Mouse (Mus musculus) CH12.LX (cell line): Measurements from ENCODE around the gene Tmem259. TPM values are rescaled to one million over a fixed set of nuclear protein-coding genes. Genes with fewer than 3 reads are reported as not detected.

Experiments used
- DNase-seq: peaks from one replicate; pipeline ENCODE4 v3.0.0-alpha.2; 2013; ENCODE audit errors: extremely low read depth
- H3K27ac ChIP-seq: 2 replicates; pipeline ENCODE4 v1.5.1; 2012; ENCODE audit warnings: low read depth, mild to moderate bottlenecking, control low read depth, moderate library complexity; ENCODE audit not compliant: insufficient read depth
- H3K27me3 ChIP-seq: replicated peaks from 2 replicates; pipeline ENCODE3; 2012; ENCODE audit warnings: inconsistent platforms
- H3K36me3 ChIP-seq, 2 experiments: replicated peaks in 1 of 2; 2 replicates each; pipeline versions ENCODE3 to v1.6.1; 2012; ENCODE audit warnings: inconsistent platforms in 1 of 2, low read length in 1 of 2, mild to moderate bottlenecking in 1 of 2, mixed read lengths in 1 of 2, moderate library complexity in 1 of 2; ENCODE audit not compliant: control insufficient read depth in 1 of 2, insufficient read depth in 1 of 2
- H3K4me1 ChIP-seq, 2 experiments: 2 replicates each; pipeline ENCODE4 v1.6.1; 2012; ENCODE audit warnings: inconsistent platforms in 1 of 2, moderate library complexity in 1 of 2; ENCODE audit not compliant: insufficient read depth in 2 of 2, control insufficient read depth in 1 of 2
- H3K4me2 ChIP-seq: 2 replicates; pipeline ENCODE4 v1.6.1; 2012; ENCODE audit warnings: low read depth, mild to moderate bottlenecking, control low read depth; ENCODE audit not compliant: poor library complexity, insufficient read depth, severe bottlenecking
- H3K4me3 ChIP-seq, 3 experiments: fragments of 150-350 bp in 1 of 3; sonication (generic) in 1 of 3; replicated peaks in 1 of 3; 2 replicates each; pipeline versions ENCODE3 to v1.5.1; 2011 to 2012; ENCODE audit warnings: low read depth in 2 of 3, low read length in 2 of 3, mild to moderate bottlenecking in 2 of 3, moderate library complexity in 2 of 3, control low read depth in 1 of 3, improper control_type of control experiment in 1 of 3, inconsistent platforms in 1 of 3, mixed read lengths in 1 of 3; ENCODE audit not compliant: poor library complexity in 1 of 3
- H3K79me2 ChIP-seq: replicated peaks from 2 replicates; pipeline ENCODE4 v1.6.1; 2012; ENCODE audit warnings: mild to moderate bottlenecking, moderate library complexity; ENCODE audit not compliant: control insufficient read depth, poor library complexity, insufficient read depth, severe bottlenecking; ENCODE audit errors: extremely low read depth
- H3K9ac ChIP-seq: 2 replicates; pipeline ENCODE4 v1.6.1; 2012; ENCODE audit warnings: low read depth, mild to moderate bottlenecking, control low read depth, moderate library complexity; ENCODE audit not compliant: insufficient read depth
- H3K9me3 ChIP-seq: replicated peaks from 2 replicates; pipeline ENCODE3; 2012; ENCODE audit warnings: low read length, inconsistent platforms, mixed read lengths
- BHLHE40 ChIP-seq: IDR thresholded peaks from 2 replicates; pipeline ENCODE4 v1.6.1; 2011; ENCODE audit warnings: mild to moderate bottlenecking, low read depth, low read length, improper control_type of control experiment
- ELF1 ChIP-seq: IDR thresholded peaks from 2 replicates; pipeline ENCODE4 v1.6.1; 2014; ENCODE audit warnings: low read depth, mild to moderate bottlenecking, inconsistent platforms, low read length, improper control_type of control experiment
- EP300 ChIP-seq: IDR thresholded peaks from 2 replicates; pipeline ENCODE4 v1.6.1; 2011; ENCODE audit warnings: low read length, improper control_type of control experiment
- ETS1 ChIP-seq: conservative IDR thresholded peaks from 2 replicates; pipeline ENCODE4 v1.6.1; 2012; ENCODE audit warnings: low read depth, mild to moderate bottlenecking, inconsistent platforms, low read length, improper control_type of control experiment, moderate library complexity
- GABPA ChIP-seq: IDR thresholded peaks from 2 replicates; pipeline ENCODE4 v1.6.1; 2012; ENCODE audit warnings: low read depth, low read length, improper control_type of control experiment, inconsistent platforms; ENCODE audit not compliant: insufficient replicate concordance
- IRF4 ChIP-seq: IDR thresholded peaks from 2 replicates; pipeline ENCODE4 v1.6.1; 2014; ENCODE audit warnings: low read depth, mild to moderate bottlenecking, inconsistent platforms, low read length, improper control_type of control experiment
- MAFK ChIP-seq: IDR thresholded peaks from 2 replicates; pipeline ENCODE4 v1.6.1; 2011; ENCODE audit warnings: low read length, improper control_type of control experiment; ENCODE audit not compliant: insufficient replicate concordance
- MEF2A ChIP-seq: IDR thresholded peaks from 2 replicates; pipeline ENCODE4 v1.6.1; 2014; ENCODE audit warnings: low read depth, mild to moderate bottlenecking, inconsistent platforms, low read length, improper control_type of control experiment, borderline replicate concordance
- MXI1 ChIP-seq: IDR thresholded peaks from 2 replicates; pipeline ENCODE4 v1.6.1; 2011; ENCODE audit warnings: mild to moderate bottlenecking, low read depth, low read length, improper control_type of control experiment
- MYC ChIP-seq: IDR thresholded peaks from 2 replicates; pipeline ENCODE4 v1.6.1; 2011; ENCODE audit warnings: low read depth, mild to moderate bottlenecking, improper control_type of control experiment, low read length
- NELFE ChIP-seq: IDR thresholded peaks from 2 replicates; pipeline ENCODE4 v1.6.1; 2011; ENCODE audit warnings: low read depth, low read length, improper control_type of control experiment
- POLR2A ChIP-seq: IDR thresholded peaks from 2 replicates; pipeline ENCODE4 v1.6.1; 2011; ENCODE audit warnings: low read depth, mild to moderate bottlenecking, improper control_type of control experiment, low read length
- POLR2AphosphoS2 ChIP-seq: IDR thresholded peaks from 2 replicates; pipeline ENCODE4 v1.6.1; 2011; ENCODE audit warnings: low read depth, low read length, improper control_type of control experiment
- TCF12 ChIP-seq: IDR thresholded peaks from 2 replicates; pipeline ENCODE4 v1.6.1; 2014; ENCODE audit warnings: low read depth, mild to moderate bottlenecking, inconsistent platforms, low read length, improper control_type of control experiment
- UBTF ChIP-seq: IDR thresholded peaks from 2 replicates; pipeline ENCODE4 v1.6.1; 2012; ENCODE audit warnings: low read depth, mild to moderate bottlenecking, inconsistent platforms, low read length, improper control_type of control experiment, moderate library complexity
- USF1 ChIP-seq: IDR thresholded peaks from 2 replicates; pipeline ENCODE4 v1.6.1; 2014; ENCODE audit warnings: low read depth, mild to moderate bottlenecking, inconsistent platforms, low read length, improper control_type of control experiment
- ZC3H11A ChIP-seq: IDR thresholded peaks from 2 replicates; pipeline ENCODE4 v1.6.1; 2012; ENCODE audit warnings: low read depth, mild to moderate bottlenecking, inconsistent platforms, low read length, improper control_type of control experiment
- ZNF384 ChIP-seq: IDR thresholded peaks from 2 replicates; pipeline ENCODE4 v1.6.1; 2012; ENCODE audit warnings: low read depth, low read length, improper control_type of control experiment, inconsistent platforms
- dilution Hi-C: fragments of 300-500 bp; cut with MboI; formaldehyde crosslinking; loops from 2 replicates; pipeline ENCODE4 v1.14.3; 2020; ENCODE audit warnings: low sequenced_read_pairs; ENCODE audit not compliant: extremely low pct_unique_long_range_greater_than_20kb, extremely low pct_ligation_motif_present
- in situ Hi-C: fragments of 300-500 bp; cut with MboI; formaldehyde crosslinking; loops from 3 replicates; pipeline ENCODE4 v1.14.3; 2019; ENCODE audit warnings: low sequenced_read_pairs, low pct_ligation_motif_present, low pct_unique_long_range_greater_than_20kb, mixed read lengths
- polyA plus RNA-seq: library from polyadenylated mRNA; unstranded; fragments of >175 nt; gene quantifications from 2 replicates; pipeline ENCODE4 v1.2.1, GENCODE M21; 2012; ENCODE audit warnings: low read depth; ENCODE audit not compliant: insufficient read length
- total RNA-seq, 2 experiments: library from RNA; depleted of rRNA; stranded (reverse); fragments of 300-350 nt in 1 of 2; fragments of >200 nt in 1 of 2; gene quantifications; 2 replicates each; pipeline ENCODE4 v1.2.3; 2012 to 2014

Tmem259 gene
- total and polyA plus RNA-seq, 3 experiments: 50.1 to 84.2 (median 71.7) TPM

DNA sequence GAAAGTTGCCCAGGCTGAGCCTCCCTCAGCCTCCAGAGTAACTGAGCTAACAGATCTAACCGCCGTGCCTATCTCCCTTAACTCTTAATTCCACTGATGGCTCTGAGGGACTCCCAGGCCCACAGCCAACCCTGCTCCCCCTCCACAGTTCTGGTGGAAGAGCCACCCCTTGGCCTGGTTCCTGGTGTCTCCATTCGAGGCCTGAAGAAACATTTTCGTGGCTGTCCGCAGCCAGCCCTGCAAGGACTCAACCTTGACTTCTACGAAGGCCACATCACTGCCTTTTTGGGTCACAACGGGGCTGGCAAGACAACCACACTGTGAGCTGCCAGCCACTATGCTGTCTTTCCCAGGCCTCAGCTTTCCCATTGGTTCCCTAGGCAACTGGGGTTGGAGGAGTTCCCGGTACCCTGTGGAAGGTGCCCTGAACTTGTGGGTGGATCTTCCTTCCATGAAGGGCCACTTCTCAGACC lies 20.1 kb upstream of the Tmem259 start:
- TF ChIP-seq UBTF: no peak
- TF ChIP-seq, all 38 proteins: peak for 0
- no peaks in the 10 kb centered on the region for H3K79me2 ChIP-seq
- H3K27me3 ChIP-seq: no peaks in the 10 kb centered on the region
- no peaks in the 10 kb centered on the region for H3K9me3 ChIP-seq
- no peak overlapping the region for H3K27ac ChIP-seq
- peaks cover 17 to 87% of the 10 kb centered on the region in 2 experiments for H3K36me3 ChIP-seq
- H3K9ac ChIP-seq: no peak overlapping the region
- no peak overlapping the region for H3K4me3 ChIP-seq
- in situ Hi-C loops: no loop called here
- dilution Hi-C loops: no loop called here
- no peak overlapping the region for H3K4me2 ChIP-seq
- DNase-seq: no peak
- 0 out of 4 replicates have a peak, but pooled peaks cover 0 to 3% of the 10 kb centered on the region in 2 experiments for H3K4me1 ChIP-seq

DNA sequence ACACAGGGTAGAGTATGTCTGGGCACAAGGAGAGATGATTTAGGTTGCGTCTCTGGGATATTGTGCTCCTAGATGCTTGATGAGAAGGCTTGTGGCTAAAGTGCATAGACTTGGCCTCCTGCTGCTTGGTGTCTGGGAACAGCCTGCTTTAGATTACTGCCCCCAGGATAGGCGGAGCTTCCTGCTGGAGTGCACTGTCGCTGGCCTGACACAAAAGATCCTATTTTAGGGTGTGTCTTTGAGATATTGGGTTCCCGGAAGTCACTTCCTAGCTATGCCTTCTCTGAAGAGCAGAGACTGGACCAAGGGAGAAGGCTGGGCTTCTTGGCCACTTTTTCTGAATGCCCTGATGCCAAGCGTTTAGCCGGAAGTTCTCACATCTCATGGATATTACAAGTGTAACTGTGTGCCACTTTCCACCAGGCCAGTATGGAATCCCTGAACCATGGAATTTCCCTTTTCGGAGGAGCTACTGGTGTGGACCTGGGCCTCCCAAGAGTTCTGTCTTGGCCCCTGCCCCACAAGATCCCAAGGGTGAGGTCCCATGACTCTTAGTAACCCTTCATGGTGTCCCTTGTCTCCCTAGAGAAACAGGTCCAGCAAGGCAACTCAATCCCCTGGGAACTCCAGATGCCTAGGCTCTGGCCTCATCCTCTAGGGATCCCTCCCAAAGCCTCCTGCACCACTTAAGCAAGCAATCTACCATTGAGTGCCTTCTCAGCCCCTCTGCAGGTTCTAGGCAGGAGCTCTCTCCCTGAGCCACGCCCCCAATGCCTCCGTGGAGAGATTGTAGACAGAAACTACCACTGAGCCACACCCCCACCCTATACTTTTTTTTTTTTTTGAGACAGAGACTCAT lies 19.5 kb upstream of the Tmem259 start:
- H3K4me3 ChIP-seq: no peak overlapping the region
- H3K27me3 ChIP-seq: no peaks in the 10 kb centered on the region
- no peak for DNase-seq
- peaks cover 13 to 86% of the 10 kb centered on the region in 2 experiments for H3K36me3 ChIP-seq
- H3K9ac ChIP-seq: no peak overlapping the region
- H3K79me2 ChIP-seq: no peaks in the 10 kb centered on the region
- H3K27ac ChIP-seq: no peak overlapping the region
- 0 out of 4 replicates have a peak, but pooled peaks cover 0 to 3% of the 10 kb centered on the region in 2 experiments for H3K4me1 ChIP-seq
- in situ Hi-C loops: no loop called here
- no peak overlapping the region for H3K4me2 ChIP-seq
- no peak for TF ChIP-seq ZC3H11A
- no peak for TF ChIP-seq ETS1
- no peak for TF ChIP-seq POLR2A
- TF ChIP-seq USF1: no peak
- no peak for TF ChIP-seq POLR2AphosphoS2
- TF ChIP-seq UBTF: no peak
- TF ChIP-seq MAFK: no peak
- no peak for TF ChIP-seq EP300
- no peak for TF ChIP-seq MXI1
- H3K9me3 ChIP-seq: no peaks in the 10 kb centered on the region
- dilution Hi-C loops: no loop called here

DNA sequence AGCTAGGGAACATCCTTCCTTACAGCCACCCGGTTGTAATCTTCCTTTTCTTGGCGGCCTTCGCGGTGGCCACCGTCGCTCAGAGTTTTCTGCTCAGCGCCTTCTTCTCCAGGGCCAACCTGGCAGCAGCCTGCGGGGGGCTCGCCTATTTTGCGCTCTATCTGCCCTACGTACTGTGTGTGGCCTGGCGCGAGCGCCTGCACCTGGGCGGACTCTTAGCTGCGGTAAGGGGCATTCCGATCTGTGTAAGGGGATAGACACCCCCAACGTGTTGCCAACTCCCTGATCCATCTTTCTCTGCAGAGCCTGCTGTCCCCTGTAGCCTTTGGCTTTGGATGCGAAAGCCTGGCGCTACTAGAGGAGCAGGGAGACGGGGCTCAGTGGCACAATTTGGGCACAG lies 18.7 kb upstream of the Tmem259 start:
- Histone ChIP-seq H3K9ac (no peak overlapping the region), H3K4me1 (0 out of 4 replicates have a peak, but pooled peaks cover 0 to 3% of the 10 kb centered on the region in 2 experiments), H3K27me3 (no peaks in the 10 kb centered on the region), H3K4me2 (no peak overlapping the region), H3K36me3 (peaks cover 6 to 86% of the 10 kb centered on the region in 2 experiments), H3K9me3 (no peaks in the 10 kb centered on the region), H3K79me2 (no peaks in the 10 kb centered on the region), H3K4me3 (no peak overlapping the region), H3K27ac (no peak overlapping the region)
- in situ Hi-C loops: no loop called here
- no peak for DNase-seq
- no peak for TF ChIP-seq NELFE
- TF ChIP-seq IRF4: no peak
- no peak for TF ChIP-seq POLR2A
- TF ChIP-seq TCF12: no peak
- TF ChIP-seq UBTF: no peak
- no peak for TF ChIP-seq EP300
- TF ChIP-seq MEF2A: no peak
- no peak for TF ChIP-seq ZNF384
- TF ChIP-seq MYC: no peak
- TF ChIP-seq USF1: no peak
- no peak for TF ChIP-seq BHLHE40
- no peak for TF ChIP-seq ELF1
- TF ChIP-seq ZC3H11A: no peak
- no peak for TF ChIP-seq GABPA
- dilution Hi-C loops: no loop called here
